Mouse (Mus musculus) retina, postnatal 7 days (tissue): Measurements from ENCODE around the gene Park7.
"Not testable (repeated sequence)": the region's sequence is repeated elsewhere in the genome, so short reads cannot be mapped to it uniquely, and the experiment has no call there.

Experiments
- DNase-seq: peaks from one replicate; pipeline ENCODE4 v3.0.0-alpha.2; 2012; ENCODE audit warnings: low read depth, low spot score

Park7 gene

GRCm38 (mm10) chr4:150875393-150875792 lies 38.8 kb downstream of the Park7 start:
- DNase-seq = no peak

GRCm38 (mm10) chr4:150874416-150874815 lies 39.8 kb downstream of the Park7 start:
- not testable (repeated sequence) for DNase-seq

GRCm38 (mm10) chr4:150872681-150873080 lies 41.6 kb downstream of the Park7 start:
- no peak for DNase-seq

- DNase-seq = no peak
Measured at GRCm38 (mm10) chr4:150872139-150872651, 42.0 kb downstream of the Park7 start.

GRCm38 (mm10) chr4:150871392-150872138 lies 42.7 kb downstream of the Park7 start:
- DNase-seq = no peak

GRCm38 (mm10) chr4:150870963-150871391 lies 43.3 kb downstream of the Park7 start:
- DNase-seq = no peak

- DNase-seq = no peak
Measured at GRCm38 (mm10) chr4:150869276-150870197, 44.7 kb downstream of the Park7 start.

- no peak for DNase-seq
Measured at GRCm38 (mm10) chr4:150868859-150869258, 45.4 kb downstream of the Park7 start.

- no peak for DNase-seq
Measured at GRCm38 (mm10) chr4:150868161-150868560, 46.1 kb downstream of the Park7 start.

GRCm38 (mm10) chr4:150866494-150866893 lies 47.7 kb downstream of the Park7 start:
- DNase-seq = no peak

- no peak for DNase-seq
Measured at GRCm38 (mm10) chr4:150866069-150866468, 48.2 kb downstream of the Park7 start.

GRCm38 (mm10) chr4:150865371-150865770 lies 48.9 kb downstream of the Park7 start:
- no peak for DNase-seq

- DNase-seq = no peak
Measured at GRCm38 (mm10) chr4:150862626-150863375, 51.4 kb downstream of the Park7 start.

GRCm38 (mm10) chr4:150861161-150861560 lies 53.1 kb downstream of the Park7 start:
- no peak for DNase-seq

GRCm38 (mm10) chr4:150860526-150860925 lies 53.7 kb downstream of the Park7 start:
- no peak for DNase-seq

- no peak for DNase-seq
Measured at GRCm38 (mm10) chr4:150855346-150855745, 58.9 kb downstream of the Park7 start.

GRCm38 (mm10) chr4:150854839-150855246 lies 59.4 kb downstream of the Park7 start:
- peak; percentile 94 for DNase-seq

- no peak for DNase-seq
Measured at GRCm38 (mm10) chr4:150853680-150854461, 60.4 kb downstream of the Park7 start, which contains the start of gene Errfi1. Errfi1 (plus strand) TSS chr4:150853919.

- no peak for DNase-seq
Measured at GRCm38 (mm10) chr4:150852479-150852878, 61.8 kb downstream of the Park7 start.

GRCm38 (mm10) chr4:150852045-150852444 lies 62.2 kb downstream of the Park7 start:
- no peak for DNase-seq

- DNase-seq = no peak
Measured at GRCm38 (mm10) chr4:150850893-150851292, 63.3 kb downstream of the Park7 start.
